Mouse (Mus musculus): ENCODE data around the gene Slc39a11.

The Slc39a11 gene

GRCm38 (mm10) chr11:113350583-113350982 lies 299.3 kb downstream of the Slc39a11 start:
- CTCF ChIA-PET = no interaction called here

GRCm38 (mm10) chr11:113346895-113347514 lies 302.9 kb downstream of the Slc39a11 start:
- CTCF ChIA-PET = no interaction called here

GRCm38 (mm10) chr11:113339770-113340169 lies 310.1 kb downstream of the Slc39a11 start:
- CTCF ChIA-PET = no interaction called here

- CTCF ChIA-PET = interaction anchor here (0.5 kb wide), 1 partner anchor 35 kb away, joined by 3 read pairs; no protein-coding TSS in a partner anchor
Observed at GRCm38 (mm10) chr11:113338581-113338980, 311.3 kb downstream of the Slc39a11 start.

GRCm38 (mm10) chr11:113335706-113336105 lies 314.2 kb downstream of the Slc39a11 start:
- CTCF ChIA-PET = no interaction called here

GRCm38 (mm10) chr11:113334444-113334881 lies 315.4 kb downstream of the Slc39a11 start:
- CTCF ChIA-PET = interaction anchor here (0.5 to 0.6 kb wide), 2 partner anchors 84 to 134 kb away, joined by 4 read pairs; no protein-coding TSS in a partner anchor

GRCm38 (mm10) chr11:113333535-113333934 lies 316.3 kb downstream of the Slc39a11 start:
- CTCF ChIA-PET = no interaction called here

GRCm38 (mm10) chr11:113330061-113330591 lies 319.8 kb downstream of the Slc39a11 start:
- CTCF ChIA-PET = no interaction called here

GRCm38 (mm10) chr11:113327499-113328062 lies 322.3 kb downstream of the Slc39a11 start:
- CTCF ChIA-PET = no interaction called here

GRCm38 (mm10) chr11:113326387-113327011 lies 323.4 kb downstream of the Slc39a11 start:
- CTCF ChIA-PET = interaction anchor here (0.6 kb wide), 1 partner anchor 78 kb away, joined by 16 read pairs; no protein-coding TSS in a partner anchor

GRCm38 (mm10) chr11:113321601-113322000 lies 328.3 kb downstream of the Slc39a11 start:
- CTCF ChIA-PET = no interaction called here

- CTCF ChIA-PET = no interaction called here
Observed at GRCm38 (mm10) chr11:113309265-113309951, 340.5 kb downstream of the Slc39a11 start.

GRCm38 (mm10) chr11:113308256-113308941 lies 341.5 kb downstream of the Slc39a11 start:
- CTCF ChIA-PET = interaction anchor here (0.6 kb wide), 1 partner anchor 142 kb away, joined by 6 read pairs; no protein-coding TSS in a partner anchor

GRCm38 (mm10) chr11:113303204-113303603 lies 346.7 kb downstream of the Slc39a11 start:
- CTCF ChIA-PET = no interaction called here

GRCm38 (mm10) chr11:113299492-113299891 lies 350.4 kb downstream of the Slc39a11 start:
- CTCF ChIA-PET = no interaction called here

GRCm38 (mm10) chr11:113297765-113298164 lies 352.1 kb downstream of the Slc39a11 start:
- CTCF ChIA-PET = interaction anchor here (0.5 to 2.1 kb wide), 3 partner anchors 13 to 319 kb away, joined by 3 to 5 read pairs (median 4); no protein-coding TSS in a partner anchor

- CTCF ChIA-PET = interaction anchor here (0.8 to 2.1 kb wide), 2 partner anchors 14 to 334 kb away, joined by 3 to 5 read pairs; no protein-coding TSS in a partner anchor
Observed at GRCm38 (mm10) chr11:113296912-113297625, 352.8 kb downstream of the Slc39a11 start.

- CTCF ChIA-PET = interaction anchor here (0.8 kb wide), 1 partner anchor 335 kb away, joined by 3 read pairs; no protein-coding TSS in a partner anchor
Observed at GRCm38 (mm10) chr11:113296162-113296561, 353.7 kb downstream of the Slc39a11 start.

GRCm38 (mm10) chr11:113294518-113294917 lies 355.4 kb downstream of the Slc39a11 start:
- CTCF ChIA-PET = no interaction called here

GRCm38 (mm10) chr11:113292906-113293614 lies 356.8 kb downstream of the Slc39a11 start:
- CTCF ChIA-PET = no interaction called here

Measured in spleen, embryonic (tissue).